Comparison of ENCODE assay signal across 10 mouse cellular contexts in genomic region chr17:12750591-12751170, GRCm38 (mm10). TPM values are rescaled to one million over a fixed set of nuclear protein-coding genes. Genes with fewer than 3 reads are reported as not detected.
DNase-seq lines count a peak whose midpoint lies in the region; ATAC-seq and TF ChIP-seq lines count a peak whose summit lies in the region.
"Had no signal": no experiment of that assay in that cellular context is flagged by ENCODE, and none has a peak within 500 bp of the region (broad histone marks: within the 10 kb centered on the region; RNA-seq: fewer than 3 reads in every experiment).

No protein-coding gene starts in this region.

- no peak for TF ChIP-seq EP300 in heart, postnatal 0 days (IDR thresholded peaks at IDR 0.05; ENCODE audit: low read depth)

- H3K27me3 ChIP-seq in heart, postnatal 0 days (ENCODE audit: control insufficient read depth, insufficient read depth, low read length): no peaks in the 10 kb centered on the region
- H3K27me3 ChIP-seq in embryonic facial prominence, embryonic 12.5 days: no peaks in the 10 kb centered on the region
- no peaks in the 10 kb centered on the region for H3K27me3 ChIP-seq in limb, embryonic 12.5 days
- H3K27me3 ChIP-seq: midbrain, embryonic 13.5 days had no signal

- H3K9ac ChIP-seq in heart, postnatal 0 days (replicated peaks; ENCODE audit: low read depth, low read length): peak overlapping the region; percentile 39; the same call in 1 of the 2 replicates
- no peak overlapping the region for H3K9ac ChIP-seq in embryonic facial prominence, embryonic 12.5 days
- no peak overlapping the region for H3K9ac ChIP-seq in limb, embryonic 12.5 days (replicated peaks)
- H3K9ac ChIP-seq: midbrain, embryonic 13.5 days had no signal

- ATAC-seq in heart, postnatal 0 days (ENCODE audit: insufficient read depth, low read depth): no peak
- ATAC-seq in embryonic facial prominence, embryonic 12.5 days (ENCODE audit: insufficient number of reproducible peaks, insufficient read depth, low FRiP score, low TSS enrichment): 0 out of 2 replicates have a peak, but pooled peaks have one; percentile 13
- ATAC-seq in limb, embryonic 12.5 days (ENCODE audit: insufficient number of reproducible peaks, insufficient read depth, low FRiP score, low TSS enrichment, low read depth): no peak
- ATAC-seq: midbrain, embryonic 13.5 days had no signal

- no peaks in the 10 kb centered on the region for H3K9me3 ChIP-seq in heart, postnatal 0 days (replicated peaks; ENCODE audit: control insufficient read depth, low read length)
- H3K9me3 ChIP-seq in embryonic facial prominence, embryonic 12.5 days: no peaks in the 10 kb centered on the region
- H3K9me3 ChIP-seq in limb, embryonic 12.5 days: no peaks in the 10 kb centered on the region
- H3K9me3 ChIP-seq: midbrain, embryonic 13.5 days had no signal

- peak overlapping the region; percentile 35; the same call in 1 of the 2 replicates for H3K4me2 ChIP-seq in heart, postnatal 0 days (ENCODE audit: low read depth, low read length)
- H3K4me2 ChIP-seq in embryonic facial prominence, embryonic 12.5 days (replicated peaks): peak overlapping the region; percentile 33
- H3K4me2 ChIP-seq in limb, embryonic 12.5 days: peak overlapping the region; percentile 40
- H3K4me2 ChIP-seq: midbrain, embryonic 13.5 days had no signal

- no peak for TF ChIP-seq CTCF in heart, postnatal 0 days (IDR thresholded peaks at IDR 0.05; ENCODE audit: low read depth)

- WGBS in heart, postnatal 0 days: 17% methylated on average over 9 of the region's 9 CpGs
- WGBS in embryonic facial prominence, embryonic 12.5 days: 25% methylated on average over 9 of the region's 9 CpGs
- WGBS in limb, embryonic 12.5 days: 19% methylated on average over 9 of the region's 9 CpGs

- peaks cover 33% of the 10 kb centered on the region for H3K36me3 ChIP-seq in heart, postnatal 0 days (replicated peaks; ENCODE audit: control insufficient read depth, insufficient read depth, low read length)
- peaks cover 16% of the 10 kb centered on the region for H3K36me3 ChIP-seq in embryonic facial prominence, embryonic 12.5 days
- peaks cover 40% of the 10 kb centered on the region for H3K36me3 ChIP-seq in limb, embryonic 12.5 days

- peaks cover 85% of the 10 kb centered on the region for H3K4me1 ChIP-seq in heart, postnatal 0 days (ENCODE audit: control insufficient read depth, insufficient read depth)
- H3K4me1 ChIP-seq in embryonic facial prominence, embryonic 12.5 days: peaks cover 61% of the 10 kb centered on the region
- H3K4me1 ChIP-seq in limb, embryonic 12.5 days (replicated peaks): peaks cover 71% of the 10 kb centered on the region

- no peak for DNase-seq in heart, postnatal 0 days (ENCODE audit: low spot score)
- DNase-seq in heart, adult 9 months (ENCODE audit: low spot score in 2 of 2): no peak
- DNase-seq in CD4-positive helper T cell, adult 2 months (ENCODE audit: low read depth, low spot score): peak; percentile 24
- DNase-seq in adrenal gland, adult 18-20 months (ENCODE audit: low spot score in 2 of 2): no peak
- DNase-seq in frontal cortex, postnatal 25 days (ENCODE audit: low spot score in 2 of 2): no peak
- no peak for DNase-seq in urinary bladder, postnatal 14 days (ENCODE audit: low spot score)
- DNase-seq: thymus, adult 2 months had no signal

- no peak overlapping the region for H3K4me3 ChIP-seq in heart, postnatal 0 days (ENCODE audit: low read depth, low read length)
- H3K4me3 ChIP-seq in embryonic facial prominence, embryonic 12.5 days: 0 out of 2 replicates have a peak overlapping the region, but pooled peaks have one; percentile 2
- 0 out of 2 replicates have a peak overlapping the region, but pooled peaks have one; percentile 2 for H3K4me3 ChIP-seq in limb, embryonic 12.5 days (replicated peaks)
- H3K4me3 ChIP-seq: midbrain, embryonic 13.5 days had no signal

- peak overlapping the region; percentile 87 for H3K27ac ChIP-seq in heart, postnatal 0 days (ENCODE audit: low read depth)
- peak overlapping the region; percentile 88 for H3K27ac ChIP-seq in embryonic facial prominence, embryonic 12.5 days
- H3K27ac ChIP-seq in limb, embryonic 12.5 days: peak overlapping the region; percentile 86
- H3K27ac ChIP-seq: midbrain, embryonic 13.5 days had no signal

RNA-seq across cellular contexts. Expression of gene Igf2r, which starts 18.8 kb away (rescaled TPM):
- 424 and 484 TPM in 2 replicates for total RNA-seq in heart, postnatal 0 days (2014; rRNA removed; ENCODE audit: low replicate concordance)
- polyA plus RNA-seq in heart, postnatal 0 days (2015; fragmentation: Nextera tagmentation; extraction: Ambion mirVana): 52.2 and 59.9 TPM in 2 replicates
- 37.1 and 38.1 TPM in 2 replicates for polyA plus RNA-seq in embryonic facial prominence, embryonic 12.5 days (2016; fragmentation: Nextera tagmentation; extraction: Ambion mirVana)
- 43.1 and 48.1 TPM in 2 replicates for polyA plus RNA-seq in limb, embryonic 12.5 days (2016; fragmentation: Nextera tagmentation; extraction: Ambion mirVana)
- total RNA-seq in adrenal gland, adult 18-20 months (2021): 10 to 100 TPM; 55.8 to 67.8 TPM
